In the genomic region with DNA sequence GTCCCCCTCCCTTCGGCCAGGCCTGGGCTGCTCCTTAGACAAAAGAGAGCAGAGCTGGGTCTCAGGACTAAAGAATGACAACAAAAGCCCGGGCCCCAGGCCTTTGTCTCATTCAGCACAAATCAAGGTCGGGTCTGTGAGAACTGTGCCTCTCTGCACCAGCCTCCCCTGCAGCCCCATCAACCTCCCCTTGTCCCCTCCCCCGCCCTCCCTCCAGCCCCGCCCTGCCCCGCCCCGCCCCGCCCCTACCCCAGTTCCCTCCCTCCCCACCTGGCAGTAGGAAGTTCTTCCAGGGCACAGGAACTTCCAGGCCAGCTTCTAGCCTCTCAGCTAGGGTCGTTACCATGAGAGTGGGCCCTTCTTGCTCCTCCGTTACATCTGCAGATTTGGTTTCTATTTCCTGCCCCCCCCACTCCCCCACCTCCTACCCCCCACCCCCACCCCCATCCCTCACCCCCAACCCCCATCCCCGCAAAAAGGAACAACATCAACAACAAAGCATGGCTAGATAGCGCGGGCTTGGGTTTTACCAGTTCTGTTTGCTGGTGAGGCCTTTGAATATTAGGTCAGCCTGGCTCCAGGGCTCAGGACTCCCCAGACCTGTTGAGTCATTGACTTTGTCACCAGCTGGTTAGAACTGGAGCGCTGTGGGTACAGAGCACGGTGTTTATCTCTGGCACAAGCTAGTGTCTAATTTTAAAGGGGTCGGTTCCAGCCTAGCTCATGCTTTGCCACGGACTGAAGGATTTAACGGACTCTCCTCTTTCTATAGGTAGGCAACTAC, we compare ENCODE assay signal across 7 mouse cellular contexts.
DNase-seq lines count a peak whose midpoint lies in the region; ATAC-seq and TF ChIP-seq lines count a peak whose summit lies in the region.

No protein-coding gene starts in this region.

- no peak overlapping the region for H3K9ac ChIP-seq in hindbrain, embryonic 13.5 days
- H3K9ac ChIP-seq in liver, embryonic 11.5 days (ENCODE audit: low read depth, low read length): no peak overlapping the region
- H3K9ac ChIP-seq in stomach, embryonic 16.5 days (ENCODE audit: low read length): no peak overlapping the region

- no peaks in the 10 kb centered on the region for H3K4me1 ChIP-seq in G1E (ENCODE audit: insufficient read depth, low read depth, low read length)
- H3K4me1 ChIP-seq in hindbrain, embryonic 13.5 days (replicated peaks): peaks cover 22% of the 10 kb centered on the region
- peaks cover 12% of the 10 kb centered on the region for H3K4me1 ChIP-seq in liver, embryonic 11.5 days (replicated peaks; ENCODE audit: control insufficient read depth, insufficient read depth, low read length)
- peaks cover 30% of the 10 kb centered on the region for H3K4me1 ChIP-seq in stomach, embryonic 16.5 days (ENCODE audit: control insufficient read depth, insufficient read depth, low read length)

- no peak for TF ChIP-seq POLR2A in brain, embryonic 14.5 days (IDR thresholded peaks at IDR 0.05; ENCODE audit: borderline replicate concordance, extremely low read depth, insufficient read depth, insufficient read length, poor library complexity, severe bottlenecking)

- no peaks in the 10 kb centered on the region for H3K9me3 ChIP-seq in G1E (replicated peaks)
- no peaks in the 10 kb centered on the region for H3K9me3 ChIP-seq in hindbrain, embryonic 13.5 days
- H3K9me3 ChIP-seq in liver, embryonic 11.5 days (ENCODE audit: control insufficient read depth, low read length): no peaks in the 10 kb centered on the region
- H3K9me3 ChIP-seq in stomach, embryonic 16.5 days (replicated peaks; ENCODE audit: control insufficient read depth, low read length): no peaks in the 10 kb centered on the region

- WGBS in hindbrain, embryonic 13.5 days: 8% methylated on average over 14 of the region's 18 CpGs
- 11% methylated on average over 16 of the region's 18 CpGs for WGBS in liver, embryonic 11.5 days
- 31% methylated on average over 13 of the region's 18 CpGs for WGBS in stomach, embryonic 16.5 days

- H3K4me2 ChIP-seq in hindbrain, embryonic 13.5 days: 0 out of 2 replicates have a peak overlapping the region, but pooled peaks have one; percentile 10
- H3K4me2 ChIP-seq in liver, embryonic 11.5 days: peak overlapping the region; percentile 48
- H3K4me2 ChIP-seq in stomach, embryonic 16.5 days (ENCODE audit: low read depth, low read length): no peak overlapping the region

- no peak for TF ChIP-seq CTCF in G1E (IDR thresholded peaks at IDR 0.05; ENCODE audit: low read depth, low read length)
- no peak for TF ChIP-seq CTCF in brain, embryonic 14.5 days (IDR thresholded peaks at IDR 0.05; ENCODE audit: borderline replicate concordance, extremely low read depth, insufficient read depth, insufficient read length)

- no peak overlapping the region for H3K4me3 ChIP-seq in G1E (ENCODE audit: low read depth, low read length)
- no peak overlapping the region for H3K4me3 ChIP-seq in hindbrain, embryonic 13.5 days
- H3K4me3 ChIP-seq in liver, embryonic 11.5 days (ENCODE audit: low read depth, low read length): no peak overlapping the region
- H3K4me3 ChIP-seq in stomach, embryonic 16.5 days (replicated peaks; ENCODE audit: low read length): no peak overlapping the region

- peaks cover 4% of the 10 kb centered on the region; the same call in 1 of the 2 replicates for H3K27me3 ChIP-seq in G1E (ENCODE audit: insufficient read depth, low read length)
- no peaks in the 10 kb centered on the region for H3K27me3 ChIP-seq in hindbrain, embryonic 13.5 days
- H3K27me3 ChIP-seq in liver, embryonic 11.5 days (replicated peaks; ENCODE audit: control insufficient read depth, insufficient read depth, low read length): no peaks in the 10 kb centered on the region
- no peaks in the 10 kb centered on the region for H3K27me3 ChIP-seq in stomach, embryonic 16.5 days (ENCODE audit: control insufficient read depth, insufficient read depth, low read length)

- H3K36me3 ChIP-seq in G1E (replicated peaks): no peaks in the 10 kb centered on the region
- H3K36me3 ChIP-seq in hindbrain, embryonic 13.5 days: no peaks in the 10 kb centered on the region
- no peaks in the 10 kb centered on the region for H3K36me3 ChIP-seq in liver, embryonic 11.5 days (ENCODE audit: control insufficient read depth, insufficient read depth, low read length)
- H3K36me3 ChIP-seq in stomach, embryonic 16.5 days (ENCODE audit: control insufficient read depth, insufficient read depth, low read length): no peaks in the 10 kb centered on the region

- ATAC-seq in G1E (ENCODE audit: extremely low read depth, insufficient number of reproducible peaks, low FRiP score, poor library complexity, severe bottlenecking): no peak
- ATAC-seq in hindbrain, embryonic 13.5 days (ENCODE audit: low FRiP score): peak; percentile 78
- peak; percentile 78 for ATAC-seq in liver, embryonic 11.5 days (replicated peaks; ENCODE audit: low FRiP score)
- ATAC-seq in stomach, embryonic 16.5 days (ENCODE audit: insufficient read depth, low FRiP score): peak; percentile 67

- no peak overlapping the region for H3K27ac ChIP-seq in hindbrain, embryonic 13.5 days
- H3K27ac ChIP-seq in liver, embryonic 11.5 days (ENCODE audit: low read depth, low read length): no peak overlapping the region
- H3K27ac ChIP-seq in stomach, embryonic 16.5 days (ENCODE audit: low read length): peak overlapping the region; percentile 72

- intact Hi-C loops in gastrocnemius, postnatal 36 days (cut with DNase I): no loop called here

- peak; percentile 9 for DNase-seq in G1E (ENCODE audit: low spot score)
- DNase-seq in brain, embryonic 14.5 days (ENCODE audit: low read depth): peak; percentile 87
- peak; percentile 46 for DNase-seq in liver, embryonic 11.5 days (ENCODE audit: low spot score)
- DNase-seq in gastrocnemius, postnatal 36 days: no peak
- DNase-seq in ovary, postnatal 14 days (ENCODE audit: low spot score): no peak

Comparison
In these comparisons a context has a peak if more than half of its experiments do, and no peak if none do; other contexts are left out.
1. DNase-seq: peak in G1E (single experiment), brain, embryonic 14.5 days (single experiment) and liver, embryonic 11.5 days (single experiment); none in gastrocnemius, postnatal 36 days (0 of 2) and ovary, postnatal 14 days (single experiment).